Mouse (Mus musculus): ENCODE data around the gene Mapk1ip1. TPM values are rescaled to one million over a fixed set of nuclear protein-coding genes. Genes with fewer than 3 reads are reported as not detected.

Mapk1ip1 gene
- polyA plus RNA-seq (2014; fragmentation: Nextera tagmentation; extraction: Ambion mirVana), result 10.4 and 11.3 TPM in 2 replicates

DNA sequence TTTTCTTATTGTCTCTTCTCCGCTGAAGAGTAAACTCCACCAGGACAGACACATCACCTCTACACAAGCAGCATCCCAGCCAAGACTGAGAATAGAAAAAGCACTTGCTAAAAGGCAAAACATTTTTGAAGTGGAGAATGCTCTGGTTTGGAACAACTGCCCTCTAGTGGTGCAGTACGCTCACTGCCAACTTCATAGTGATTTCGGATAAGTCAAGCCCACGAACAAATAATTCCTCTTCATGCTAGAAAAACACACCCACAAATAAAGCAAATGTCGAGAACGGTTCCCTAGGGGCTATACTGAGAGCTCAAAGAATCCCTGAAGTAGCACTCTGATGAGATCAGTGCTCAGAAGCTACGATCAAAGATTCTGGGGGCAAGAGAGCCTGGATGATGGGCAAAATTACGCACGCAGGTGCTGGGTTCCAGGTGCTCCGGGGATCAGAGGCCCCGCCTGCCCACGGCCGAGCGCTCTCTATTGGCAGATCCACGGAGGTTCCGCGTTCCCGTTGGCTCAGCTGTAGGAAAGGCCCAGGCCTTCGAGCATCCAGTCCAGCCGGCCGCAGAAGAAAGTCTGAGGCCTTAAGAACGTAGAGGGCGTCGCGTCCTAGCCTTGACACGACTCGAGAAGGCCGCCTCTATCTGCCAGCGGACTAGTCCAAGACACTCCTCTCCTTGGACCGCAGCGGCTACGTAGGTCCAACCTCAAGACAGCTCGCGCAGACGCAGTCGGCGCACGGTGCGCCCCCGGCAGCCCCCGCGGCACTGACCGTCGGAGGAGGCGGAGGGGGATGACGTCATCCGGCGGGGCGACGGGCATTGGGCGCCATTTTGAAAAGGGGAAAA lies at the start of gene Mapk1ip1, which contains the start of gene Ppp2r2d:
TSS of gene Mapk1ip1 (minus strand) at position 730 of the 848 bp plus-strand sequence.
TSS of gene Ppp2r2d (plus strand) at position 536 of the 848 bp plus-strand sequence.
- H3K27me3 ChIP-seq (ENCODE audit: insufficient read depth, low read length), result no peaks in the 10 kb centered on the region
- under 1% methylated on average over 51 of the region's 51 CpGs for WGBS
- TF ChIP-seq CTCF (IDR thresholded peaks at IDR 0.05; ENCODE audit: low read depth), result peak; percentile 86
- peak; percentile 97 for ATAC-seq (ENCODE audit: insufficient read depth)
- H3K9ac ChIP-seq, result peak within 1 kb of the TSS; percentile 98
- H3K27ac ChIP-seq (ENCODE audit: low read depth), result peak within 1 kb of the TSS; percentile 92
- H3K9me3 ChIP-seq (ENCODE audit: low read depth, low read length), result no peaks in the 10 kb centered on the region
- H3K36me3 ChIP-seq (ENCODE audit: insufficient read depth), result peaks cover 20% of the 10 kb centered on the region; the same call in 1 of the 2 replicates
- H3K4me3 ChIP-seq (ENCODE audit: low read depth, low read length), result peak within 1 kb of the TSS; percentile 97
- 0 out of 2 replicates have a peak, but pooled peaks cover 5% of the 10 kb centered on the region for H3K4me1 ChIP-seq (ENCODE audit: insufficient read depth)
- peak within 1 kb of the TSS; percentile 92 for H3K4me2 ChIP-seq
- DNase-seq, result peak; percentile 99

GRCm38 (mm10) chr7:138885365-138886289 lies 39.6 kb upstream of the Mapk1ip1 start:
- H3K9ac ChIP-seq, result no peak overlapping the region
- TF ChIP-seq CTCF (IDR thresholded peaks at IDR 0.05; ENCODE audit: low read depth), result no peak
- no peaks in the 10 kb centered on the region for H3K27me3 ChIP-seq (ENCODE audit: insufficient read depth, low read length)
- DNase-seq, result no peak
- H3K4me1 ChIP-seq (ENCODE audit: insufficient read depth), result no peaks in the 10 kb centered on the region
- peak; percentile 35; the same call in 1 of the 2 replicates for ATAC-seq (ENCODE audit: insufficient read depth)
- no peaks in the 10 kb centered on the region for H3K9me3 ChIP-seq (ENCODE audit: low read depth, low read length)
- no peak overlapping the region for H3K4me3 ChIP-seq (ENCODE audit: low read depth, low read length)
- WGBS, result 81% methylated on average over 13 of the region's 13 CpGs
- H3K4me2 ChIP-seq, result no peak overlapping the region
- H3K36me3 ChIP-seq (ENCODE audit: insufficient read depth), result peaks cover 45% of the 10 kb centered on the region
- no peak overlapping the region for H3K27ac ChIP-seq (ENCODE audit: low read depth)

DNA sequence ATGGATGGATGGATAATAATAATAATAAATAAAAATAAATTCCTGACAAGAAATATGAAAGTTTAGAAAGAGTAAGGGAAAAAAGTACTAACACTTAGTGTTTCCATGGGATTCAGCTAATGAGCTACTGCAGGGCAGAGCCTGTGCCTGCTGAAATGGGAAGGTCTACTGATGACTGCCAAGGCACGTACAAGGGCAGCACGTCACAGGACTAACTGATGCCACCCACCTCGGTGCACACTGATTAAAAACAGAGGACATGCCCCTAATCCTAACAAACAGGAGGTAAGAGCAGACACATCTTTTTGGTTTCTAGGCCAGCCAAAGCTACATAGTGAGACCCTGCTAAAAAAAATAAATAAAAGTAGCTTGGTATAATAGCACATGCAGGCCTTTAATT lies 37.7 kb upstream of the Mapk1ip1 start:
- ATAC-seq (ENCODE audit: insufficient read depth) (no peak), DNase-seq (no peak)
- H3K9me3 ChIP-seq (ENCODE audit: low read depth, low read length), result no peaks in the 10 kb centered on the region
- H3K27me3 ChIP-seq (ENCODE audit: insufficient read depth, low read length), result no peaks in the 10 kb centered on the region
- no peak for TF ChIP-seq CTCF (IDR thresholded peaks at IDR 0.05; ENCODE audit: low read depth)
- no peak overlapping the region for H3K4me2 ChIP-seq
- H3K4me1 ChIP-seq (ENCODE audit: insufficient read depth), result no peaks in the 10 kb centered on the region
- WGBS, result 92% methylated on average over 3 of the region's 3 CpGs
- peaks cover 64% of the 10 kb centered on the region for H3K36me3 ChIP-seq (ENCODE audit: insufficient read depth)
- no peak overlapping the region for H3K9ac ChIP-seq
- H3K4me3 ChIP-seq (ENCODE audit: low read depth, low read length), result no peak overlapping the region
- no peak overlapping the region for H3K27ac ChIP-seq (ENCODE audit: low read depth)

GRCm38 (mm10) chr7:138875031-138875430 lies 29.0 kb upstream of the Mapk1ip1 start:
- TF ChIP-seq CTCF (IDR thresholded peaks at IDR 0.05; ENCODE audit: low read depth), result no peak
- DNase-seq, result no peak
- no peaks in the 10 kb centered on the region for H3K27me3 ChIP-seq (ENCODE audit: insufficient read depth, low read length)

GRCm38 (mm10) chr7:138872956-138873355 lies 26.9 kb upstream of the Mapk1ip1 start:
- Histone ChIP-seq H3K27ac (ENCODE audit: low read depth) (no peak overlapping the region), H3K36me3 (ENCODE audit: insufficient read depth) (peaks cover 92% of the 10 kb centered on the region), H3K9me3 (ENCODE audit: low read depth, low read length) (no peaks in the 10 kb centered on the region), H3K4me1 (ENCODE audit: insufficient read depth) (no peaks in the 10 kb centered on the region), H3K4me3 (ENCODE audit: low read depth, low read length) (no peak overlapping the region), H3K4me2 (no peak overlapping the region), H3K9ac (no peak overlapping the region), H3K27me3 (ENCODE audit: insufficient read depth, low read length) (no peaks in the 10 kb centered on the region)
- no peak for ATAC-seq (ENCODE audit: insufficient read depth)
- TF ChIP-seq CTCF (IDR thresholded peaks at IDR 0.05; ENCODE audit: low read depth), result no peak
- no peak for DNase-seq
- WGBS, result 81% methylated on average over 3 of the region's 3 CpGs

More at GRCm38 (mm10) chr7:138875031-138875430, 29.0 kb upstream of the Mapk1ip1 start:
- Histone ChIP-seq H3K27ac (ENCODE audit: low read depth) (no peak overlapping the region), H3K9ac (no peak overlapping the region), H3K4me2 (no peak overlapping the region), H3K4me3 (ENCODE audit: low read depth, low read length) (no peak overlapping the region), H3K4me1 (ENCODE audit: insufficient read depth) (no peaks in the 10 kb centered on the region), H3K9me3 (ENCODE audit: low read depth, low read length) (no peaks in the 10 kb centered on the region), H3K36me3 (ENCODE audit: insufficient read depth) (peaks cover 96% of the 10 kb centered on the region)
- WGBS, result 74% methylated on average over 3 of the region's 3 CpGs
- ATAC-seq (ENCODE audit: insufficient read depth), result no peak

GRCm38 (mm10) chr7:138868316-138868715 lies 22.2 kb upstream of the Mapk1ip1 start:
- DNase-seq (no peak), ATAC-seq (ENCODE audit: insufficient read depth) (no peak)
- peaks cover 59% of the 10 kb centered on the region for H3K36me3 ChIP-seq (ENCODE audit: insufficient read depth)
- no peak overlapping the region for H3K9ac ChIP-seq
- no peak for TF ChIP-seq CTCF (IDR thresholded peaks at IDR 0.05; ENCODE audit: low read depth)
- H3K27ac ChIP-seq (ENCODE audit: low read depth), result no peak overlapping the region
- no peak overlapping the region for H3K4me2 ChIP-seq
- WGBS, result 85% methylated on average over 4 of the region's 4 CpGs
- H3K4me1 ChIP-seq (ENCODE audit: insufficient read depth), result no peaks in the 10 kb centered on the region
- no peak overlapping the region for H3K4me3 ChIP-seq (ENCODE audit: low read depth, low read length)
- no peaks in the 10 kb centered on the region for H3K9me3 ChIP-seq (ENCODE audit: low read depth, low read length)
- no peaks in the 10 kb centered on the region for H3K27me3 ChIP-seq (ENCODE audit: insufficient read depth, low read length)

All from lung, embryonic 14.5 days (tissue).